Mouse (Mus musculus): ENCODE measurements around the gene Lefty2.

- TF ChIP-seq POLR2A (IDR thresholded peaks at IDR 0.05; ENCODE audit: borderline replicate concordance, low read depth, low read length) (no peak), CTCF (IDR thresholded peaks at IDR 0.05; ENCODE audit: low read depth, low read length) (no peak)
These were observed 10.7 kb downstream of the Lefty2 start for GRCm38 (mm10) chr1:180903666-180904038.
